Mouse (Mus musculus) hindbrain, embryonic 16.5 days (tissue): ENCODE measurements at regions not wholly inside any gene's neighbourhood (a gene's known extent, or its start where the extent isn't known, plus 50 kb on each side); places are given as distances from the start of the nearest gene placed in this dataset.

Experiments used
- ATAC-seq: fragments of 200-750 bp; cut with Nextera tagmentation; 2 replicates; pipeline ENCODE4 v1.8.0; 2017; ENCODE audit warnings: moderate TSS enrichment, moderate library complexity
- H3K27ac ChIP-seq: fragments of 300-500 bp; sonication (generic); 2 replicates; pipeline ENCODE4 v1.5.1; 2014; ENCODE audit warnings: low read depth, mild to moderate bottlenecking, control low read depth, low read length, moderate library complexity
- H3K27me3 ChIP-seq: fragments of 300-500 bp; sonication (generic); replicated peaks from 2 replicates; pipeline ENCODE4 v1.6.1; 2014; ENCODE audit warnings: low read length; ENCODE audit not compliant: control insufficient read depth, insufficient read depth
- H3K36me3 ChIP-seq: fragments of 300-500 bp; sonication (generic); 2 replicates; pipeline ENCODE4 v1.6.1; 2014; ENCODE audit warnings: mild to moderate bottlenecking, low read length, moderate library complexity, mixed read lengths; ENCODE audit not compliant: control insufficient read depth, insufficient read depth
- H3K4me1 ChIP-seq: fragments of 300-500 bp; sonication (generic); 2 replicates; pipeline ENCODE4 v1.6.1; 2014; ENCODE audit warnings: low read depth, low read length; ENCODE audit not compliant: control insufficient read depth, insufficient read depth
- H3K4me2 ChIP-seq: fragments of 300-500 bp; sonication (generic); 2 replicates; pipeline ENCODE4 v1.6.1; 2014; ENCODE audit warnings: mild to moderate bottlenecking, low read length, control low read depth, moderate library complexity
- H3K4me3 ChIP-seq: fragments of 300-500 bp; sonication (generic); 2 replicates; pipeline ENCODE4 v1.5.1; 2014; ENCODE audit warnings: mild to moderate bottlenecking, low read length, control low read depth, moderate library complexity
- H3K9ac ChIP-seq: fragments of 300-500 bp; sonication (generic); 2 replicates; pipeline ENCODE4 v1.6.1; 2014; ENCODE audit warnings: low read depth, mild to moderate bottlenecking, control low read depth, low read length, moderate library complexity
- H3K9me3 ChIP-seq: fragments of 300-500 bp; sonication (generic); 2 replicates; pipeline ENCODE4 v1.6.1; 2014; ENCODE audit warnings: mild to moderate bottlenecking, low read length, moderate library complexity; ENCODE audit not compliant: control insufficient read depth
- WGBS: fragments of 180-500 bp; shearing (Covaris S2); extraction: QIAGEN DNeasy Blood & Tissue Kit; methylation state at CpG from one replicate; pipeline ENCODE4 v1.1.7; 2014; 5-methylcytosine and 5-hydroxymethylcytosine counted together

DNA sequence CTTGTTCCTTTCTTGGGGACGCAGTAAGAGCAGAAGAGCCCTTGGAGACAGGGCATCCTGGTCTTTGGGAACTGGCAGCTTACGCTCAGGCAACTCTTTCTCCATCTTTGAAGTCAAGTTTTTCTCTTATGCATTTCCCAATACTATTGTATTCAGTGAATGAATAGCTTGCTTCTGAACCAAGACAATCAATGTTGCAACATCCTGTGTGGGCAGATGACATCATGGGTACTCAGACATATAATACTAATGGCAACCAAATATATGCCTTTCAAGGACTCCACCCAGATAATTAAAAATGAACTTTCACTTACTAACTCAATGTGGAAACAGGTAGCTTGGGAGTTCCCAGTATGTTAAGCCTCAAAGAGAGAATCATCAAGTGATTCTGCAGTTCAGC is 104.6 kb downstream of the Ngf start:
- Histone ChIP-seq H3K4me2 (no peak overlapping the region), H3K4me1 (no peaks in the 10 kb centered on the region), H3K9me3 (no peaks in the 10 kb centered on the region), H3K4me3 (no peak overlapping the region), H3K27ac (no peak overlapping the region), H3K27me3 (no peaks in the 10 kb centered on the region), H3K9ac (no peak overlapping the region), H3K36me3 (no peaks in the 10 kb centered on the region)
- no peak for ATAC-seq
- WGBS = 95% methylated on average over 2 of the region's 2 CpGs

DNA sequence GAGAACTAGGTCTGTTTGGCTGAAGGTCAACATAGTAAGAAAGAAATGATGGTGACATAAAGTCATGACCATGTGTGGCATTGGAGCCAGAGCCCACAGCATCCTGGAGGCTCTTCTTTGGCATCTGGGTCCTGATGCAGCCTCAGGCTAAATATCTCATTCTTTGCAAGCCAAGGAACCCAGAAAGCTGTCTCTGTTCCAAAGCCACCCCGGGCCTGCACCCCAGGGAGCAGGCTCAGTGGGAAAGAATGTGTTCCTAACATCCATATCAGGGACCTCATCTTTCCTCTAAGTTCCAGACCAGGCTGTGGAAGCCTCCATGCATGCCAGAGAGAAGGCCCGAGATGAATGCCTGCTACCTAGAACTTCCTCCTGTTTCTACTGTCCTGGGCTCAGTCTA is 107.2 kb downstream of the Ngf start:
- WGBS = 90% methylated on average over 2 of the region's 2 CpGs
- no peaks in the 10 kb centered on the region for H3K9me3 ChIP-seq
- H3K4me1 ChIP-seq = no peaks in the 10 kb centered on the region
- no peaks in the 10 kb centered on the region for H3K27me3 ChIP-seq
- no peak overlapping the region for H3K4me3 ChIP-seq
- ATAC-seq = no peak
- H3K36me3 ChIP-seq = no peaks in the 10 kb centered on the region
- H3K27ac ChIP-seq = no peak overlapping the region
- no peak overlapping the region for H3K4me2 ChIP-seq
- H3K9ac ChIP-seq = no peak overlapping the region

DNA sequence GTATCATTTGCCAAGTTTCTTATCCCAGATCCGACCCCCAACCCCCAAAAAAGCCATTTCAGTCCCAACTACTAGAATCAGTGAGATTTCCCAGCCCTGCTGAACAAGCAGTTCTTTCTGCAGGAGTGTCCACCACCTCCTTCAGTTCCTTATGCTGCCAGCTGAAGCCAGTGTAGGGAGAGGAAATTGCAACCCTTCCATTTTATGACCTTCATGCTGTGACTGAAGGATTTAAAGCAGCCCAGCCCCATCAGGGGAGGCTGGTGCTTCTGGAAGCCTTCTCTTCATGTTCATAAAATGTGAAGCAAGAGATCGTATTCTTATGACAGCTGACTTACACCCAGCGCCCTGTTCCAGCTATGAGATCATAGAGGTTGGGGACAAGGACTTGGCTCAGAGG is 112.1 kb downstream of the Ngf start:
- H3K27ac ChIP-seq = no peak overlapping the region
- H3K9ac ChIP-seq = no peak overlapping the region
- H3K4me2 ChIP-seq = no peak overlapping the region
- H3K4me1 ChIP-seq = no peaks in the 10 kb centered on the region
- no peaks in the 10 kb centered on the region for H3K9me3 ChIP-seq
- H3K36me3 ChIP-seq = no peaks in the 10 kb centered on the region
- no peak overlapping the region for H3K4me3 ChIP-seq
- WGBS = 79% methylated on average over 3 of the region's 3 CpGs
- no peaks in the 10 kb centered on the region for H3K27me3 ChIP-seq
- ATAC-seq = no peak

DNA sequence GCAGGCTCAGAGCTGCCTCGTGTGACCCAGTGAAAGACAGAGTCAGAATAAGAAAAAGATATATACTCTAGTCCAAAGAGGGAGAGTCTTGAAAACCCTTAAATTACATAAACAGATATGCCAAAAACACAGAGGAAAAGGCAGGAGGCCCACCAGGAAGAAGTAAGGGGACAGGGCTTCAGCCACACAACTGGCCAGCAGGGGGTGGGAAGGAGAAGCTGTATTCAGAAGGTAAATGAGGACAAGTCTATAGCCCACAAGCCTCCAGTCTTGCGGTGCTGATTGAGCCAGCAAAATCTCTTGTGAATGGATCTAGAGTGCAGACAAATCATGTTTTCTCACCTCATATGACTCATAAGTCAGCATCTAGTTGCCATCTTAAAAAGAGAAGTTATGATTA is 115.4 kb downstream of the Ngf start:
- Histone ChIP-seq H3K9me3 (no peaks in the 10 kb centered on the region), H3K4me3 (no peak overlapping the region), H3K4me2 (no peak overlapping the region), H3K27me3 (no peaks in the 10 kb centered on the region), H3K4me1 (no peaks in the 10 kb centered on the region), H3K9ac (no peak overlapping the region), H3K27ac (no peak overlapping the region), H3K36me3 (no peaks in the 10 kb centered on the region)
- ATAC-seq = no peak
- 87% methylated on average over 2 of the region's 2 CpGs for WGBS

DNA sequence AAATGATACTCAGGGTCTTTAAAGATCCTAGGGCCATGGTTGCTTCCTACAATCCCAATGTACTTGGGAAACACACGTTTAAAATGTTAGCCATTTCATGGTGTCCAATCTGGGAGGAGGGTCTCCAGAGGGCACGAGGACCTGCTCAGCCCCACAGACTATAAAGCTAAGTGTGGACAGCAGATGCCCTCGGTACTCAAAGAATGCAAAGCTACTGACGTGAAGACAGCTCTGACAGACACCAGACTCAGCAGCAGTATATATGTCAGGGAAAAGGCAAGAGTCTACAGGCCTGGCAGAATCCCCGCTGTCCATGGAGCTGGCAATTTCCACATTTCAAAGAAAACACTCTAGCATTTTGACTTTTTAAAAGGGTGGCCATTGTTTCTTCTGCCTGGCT is 116.5 kb downstream of the Ngf start:
- Histone ChIP-seq H3K9ac (no peak overlapping the region), H3K27ac (no peak overlapping the region), H3K4me1 (no peaks in the 10 kb centered on the region), H3K9me3 (no peaks in the 10 kb centered on the region), H3K27me3 (no peaks in the 10 kb centered on the region), H3K4me3 (no peak overlapping the region), H3K4me2 (no peak overlapping the region), H3K36me3 (no peaks in the 10 kb centered on the region)
- WGBS = 67% methylated on average over 5 of the region's 5 CpGs
- ATAC-seq = no peak

DNA sequence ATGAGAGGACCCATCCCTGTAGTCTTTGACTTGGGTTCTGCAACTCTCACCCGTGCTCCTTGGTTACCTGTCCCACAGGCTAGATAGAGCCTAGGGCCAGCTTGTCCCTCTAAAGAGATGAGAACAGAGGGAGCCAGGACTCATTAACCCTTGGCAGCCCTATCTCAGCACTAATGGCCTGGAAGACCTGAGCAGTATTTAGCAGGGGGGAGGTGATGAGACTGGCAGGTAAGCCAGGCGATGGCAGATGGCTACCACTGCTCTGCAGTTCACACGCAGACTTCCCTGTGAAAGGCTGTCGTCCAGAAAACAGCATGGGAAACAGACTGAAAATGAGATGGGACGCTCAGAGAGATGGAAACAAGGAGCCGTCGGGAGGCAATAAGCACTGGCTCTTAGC is 122.3 kb downstream of the Ngf start:
- Histone ChIP-seq H3K27me3 (no peaks in the 10 kb centered on the region), H3K4me1 (no peaks in the 10 kb centered on the region), H3K9ac (no peak overlapping the region), H3K27ac (no peak overlapping the region), H3K9me3 (no peaks in the 10 kb centered on the region), H3K4me2 (no peak overlapping the region), H3K4me3 (no peak overlapping the region), H3K36me3 (no peaks in the 10 kb centered on the region)
- ATAC-seq = no peak
- 83% methylated on average over 7 of the region's 7 CpGs for WGBS

DNA sequence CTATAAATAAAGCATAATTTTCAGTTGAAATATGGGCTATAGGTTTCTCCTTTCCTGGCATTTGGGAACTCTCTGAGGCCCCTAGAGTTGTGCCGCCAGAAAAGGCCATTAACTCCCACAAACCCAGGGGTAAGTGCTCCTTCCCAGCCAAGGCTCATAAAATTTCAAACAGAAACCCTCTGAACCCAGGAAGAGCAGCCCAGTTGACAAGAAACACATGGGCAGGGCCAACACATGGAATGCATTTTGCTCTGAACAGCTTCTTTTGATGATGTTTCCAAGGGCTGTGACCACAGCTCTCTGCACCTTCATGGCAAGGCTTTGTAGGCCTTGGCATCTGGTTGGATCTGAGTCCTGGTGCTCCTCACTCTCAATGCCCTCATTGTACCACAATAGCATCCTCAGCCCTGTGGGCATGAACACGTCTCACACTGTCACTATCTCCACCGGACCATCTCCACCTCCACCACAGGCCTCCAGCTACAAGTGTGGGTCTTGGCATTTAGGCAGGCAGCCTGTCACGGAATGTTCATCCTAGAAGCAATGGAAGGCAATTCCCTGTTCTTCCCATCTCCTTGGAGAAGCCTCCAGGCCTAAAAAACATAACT is 127.3 kb downstream of the Ngf start:
- Histone ChIP-seq H3K4me1 (no peaks in the 10 kb centered on the region), H3K36me3 (no peaks in the 10 kb centered on the region), H3K4me3 (no peak overlapping the region), H3K27ac (no peak overlapping the region), H3K4me2 (no peak overlapping the region), H3K27me3 (no peaks in the 10 kb centered on the region), H3K9me3 (no peaks in the 10 kb centered on the region), H3K9ac (no peak overlapping the region)
- ATAC-seq = no peak
- 94% methylated on average over 4 of the region's 4 CpGs for WGBS

DNA sequence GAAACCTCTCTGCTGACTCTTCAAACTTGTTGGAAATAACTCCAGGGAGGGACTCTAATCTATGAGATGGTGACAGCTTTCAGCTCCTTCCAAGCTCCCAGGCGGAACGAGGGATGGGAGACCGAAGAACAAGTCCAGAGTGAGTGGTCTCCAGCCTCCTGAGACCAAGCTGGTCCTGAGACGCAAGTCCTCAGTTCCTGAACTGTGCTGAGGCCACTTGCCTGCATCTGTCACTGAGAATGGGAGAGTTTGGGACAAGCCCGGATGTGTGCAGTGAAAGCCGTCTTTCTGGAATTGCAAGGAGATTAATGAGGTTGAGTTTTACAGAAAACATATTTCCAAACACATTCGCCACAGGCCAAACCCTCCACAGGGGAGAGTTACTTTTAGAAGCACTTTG is 129.3 kb downstream of the Ngf start:
- ATAC-seq = no peak
- no peak overlapping the region for H3K4me3 ChIP-seq
- no peaks in the 10 kb centered on the region for H3K36me3 ChIP-seq
- H3K9me3 ChIP-seq = no peaks in the 10 kb centered on the region
- no peak overlapping the region for H3K9ac ChIP-seq
- H3K4me2 ChIP-seq = no peak overlapping the region
- no peaks in the 10 kb centered on the region for H3K4me1 ChIP-seq
- H3K27ac ChIP-seq = no peak overlapping the region
- WGBS = 88% methylated on average over 7 of the region's 7 CpGs
- no peaks in the 10 kb centered on the region for H3K27me3 ChIP-seq

DNA sequence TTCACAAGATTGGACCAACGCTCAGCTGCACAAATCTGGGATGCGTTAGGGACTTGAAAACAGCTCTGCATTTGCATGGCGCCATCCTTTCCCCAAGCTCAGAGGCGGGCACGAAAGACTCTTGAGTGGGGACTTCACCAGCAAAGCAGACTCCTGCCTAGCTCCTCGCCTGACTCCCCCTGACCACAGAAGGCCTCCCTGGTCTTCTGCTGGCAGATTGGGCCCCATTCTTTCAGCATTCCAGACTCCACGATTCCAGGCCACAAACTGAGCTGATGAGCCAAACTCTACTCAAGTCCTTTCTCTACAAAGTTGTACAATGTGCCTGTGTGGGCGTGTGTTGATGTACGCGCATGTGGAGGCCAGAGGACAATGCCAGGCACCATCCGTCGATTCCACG is 131.6 kb upstream of the Tspan2 start:
- no peak for ATAC-seq
- no peak overlapping the region for H3K9ac ChIP-seq
- no peak overlapping the region for H3K27ac ChIP-seq
- 86% methylated on average over 13 of the region's 13 CpGs for WGBS
- no peaks in the 10 kb centered on the region for H3K27me3 ChIP-seq
- no peak overlapping the region for H3K4me2 ChIP-seq
- H3K4me3 ChIP-seq = no peak overlapping the region
- H3K4me1 ChIP-seq = no peaks in the 10 kb centered on the region
- H3K9me3 ChIP-seq = no peaks in the 10 kb centered on the region
- H3K36me3 ChIP-seq = no peaks in the 10 kb centered on the region

DNA sequence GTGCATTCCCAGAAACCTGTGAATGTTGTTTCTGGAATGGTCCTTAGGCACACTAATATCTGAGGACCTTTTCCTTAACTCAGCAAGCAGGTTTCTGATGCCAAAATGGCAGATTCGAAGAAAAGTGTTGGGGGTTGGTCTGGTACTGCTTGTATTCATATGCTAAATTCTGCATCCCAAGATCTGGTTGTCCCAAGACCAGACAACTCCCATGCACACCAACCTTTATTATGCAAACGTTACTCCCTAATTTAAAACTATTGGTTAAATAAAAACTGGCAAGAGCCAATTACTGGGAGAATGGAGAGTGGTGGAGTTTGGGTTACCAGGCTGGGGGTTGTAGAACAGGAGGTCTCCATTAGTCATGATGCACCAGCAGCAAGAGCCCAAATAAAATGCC is 129.0 kb upstream of the Tspan2 start:
- 55% methylated on average over 2 of the region's 2 CpGs for WGBS
- Histone ChIP-seq H3K9me3 (no peaks in the 10 kb centered on the region), H3K4me2 (no peak overlapping the region), H3K9ac (no peak overlapping the region), H3K27me3 (no peaks in the 10 kb centered on the region), H3K4me1 (no peaks in the 10 kb centered on the region), H3K27ac (no peak overlapping the region), H3K36me3 (no peaks in the 10 kb centered on the region), H3K4me3 (no peak overlapping the region)
- ATAC-seq = no peak
